Mouse (Mus musculus): ENCODE measurements around the gene BC048403.
"Not testable (repeated sequence)": the region's sequence is repeated elsewhere in the genome, so short reads cannot be mapped to it uniquely, and the experiment has no call there.

Gene BC048403

DNA sequence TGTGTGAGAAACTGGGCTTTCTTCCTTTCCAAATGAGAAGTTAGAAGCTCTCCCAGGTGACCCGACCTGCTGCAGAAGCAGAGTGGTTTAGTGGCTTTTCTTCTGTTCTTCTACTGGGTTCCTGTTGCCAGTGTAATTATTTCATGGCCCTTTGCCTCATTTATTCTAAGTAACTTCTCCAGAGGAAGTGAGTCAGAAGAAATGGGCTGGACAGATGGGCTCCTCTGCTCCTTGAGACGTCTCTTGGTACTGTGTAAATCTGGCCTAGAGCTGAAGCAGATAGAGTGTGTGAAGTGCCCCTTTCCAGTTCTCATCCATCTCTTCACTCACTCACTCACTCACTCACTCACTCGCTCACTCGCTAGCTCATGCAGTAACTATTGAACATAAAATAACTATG lies 16.9 kb downstream of the BC048403 start:
- in situ Hi-C loops (cut with MboI, MseI) = no loop called here

DNA sequence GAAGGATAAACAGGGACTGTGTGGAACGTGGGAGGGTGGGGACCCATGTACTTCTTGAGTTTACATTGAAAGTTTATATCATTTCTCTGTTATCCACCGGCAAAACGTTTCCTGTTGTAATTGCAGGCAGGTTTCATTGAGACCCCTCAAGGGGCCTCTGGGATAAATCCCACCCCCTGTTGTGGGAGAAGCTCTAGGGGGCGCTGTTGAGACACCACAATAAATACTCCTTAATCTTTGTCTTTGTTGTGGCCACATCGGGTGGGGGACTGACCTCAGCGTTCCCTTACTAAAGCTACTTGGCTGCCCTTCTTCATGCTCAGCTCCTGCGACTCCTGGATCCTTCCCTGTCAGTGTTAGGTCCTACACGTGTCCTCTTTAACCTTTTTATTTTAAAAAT lies 19.4 kb downstream of the BC048403 start:
- in situ Hi-C loops (cut with MboI, MseI) = no loop called here

DNA sequence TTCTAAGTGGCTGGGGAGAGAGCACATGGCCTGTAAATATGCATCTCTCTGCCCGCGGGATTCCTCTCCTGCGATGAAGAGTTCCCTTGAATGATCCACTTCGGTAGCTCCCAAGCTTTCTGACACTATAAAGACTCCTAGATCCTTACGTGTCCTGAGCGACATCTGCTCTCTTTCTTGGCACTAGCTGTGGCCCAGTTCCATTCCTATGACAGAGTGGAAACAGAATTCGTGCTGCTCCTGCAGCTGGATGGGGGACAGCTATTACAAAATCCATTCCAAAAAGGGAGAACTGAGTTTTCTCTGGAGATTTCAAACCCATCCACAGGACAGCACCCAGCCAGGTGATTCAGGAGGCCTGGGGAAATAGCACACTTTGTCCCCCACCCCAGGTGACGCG lies 22.4 kb downstream of the BC048403 start:
- in situ Hi-C loops (cut with MboI, MseI) = no loop called here

GRCm38 (mm10) chr10:121763191-121763590 lies 23.5 kb downstream of the BC048403 start:
- in situ Hi-C loops (cut with MboI, MseI) = no loop called here

DNA sequence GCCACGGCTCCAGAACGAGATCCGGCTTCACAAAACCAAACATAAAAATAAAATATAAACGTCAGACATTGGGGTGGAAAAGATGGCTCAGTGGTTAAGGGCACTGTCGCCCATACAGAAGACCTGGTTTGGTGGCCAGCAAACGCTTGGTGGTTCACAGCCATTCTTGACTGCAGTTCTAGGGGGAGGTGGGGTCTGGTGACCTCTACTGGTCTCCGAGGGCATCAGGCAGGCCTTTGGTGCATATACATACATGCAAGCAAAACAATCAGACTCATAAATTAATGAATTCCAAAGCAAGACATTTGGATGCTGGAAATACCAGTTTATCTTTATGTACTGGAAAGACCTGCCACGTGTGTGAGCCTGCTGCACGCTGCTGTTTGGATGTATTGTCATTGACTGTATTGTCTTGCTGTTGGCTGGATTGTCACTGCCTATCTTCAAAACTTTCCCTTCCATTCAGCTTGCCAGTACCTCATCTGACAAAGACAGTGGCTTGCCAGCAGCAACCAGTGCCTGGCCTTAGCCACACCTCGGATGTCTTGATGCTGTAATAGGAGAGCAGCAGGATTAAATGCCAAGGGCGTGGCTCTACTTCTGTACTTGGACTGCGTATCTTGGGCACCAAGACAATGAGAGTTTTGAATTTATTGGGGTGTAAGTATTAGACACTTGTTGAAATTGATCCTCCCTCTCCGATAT lies 24.9 kb downstream of the BC048403 start:
- in situ Hi-C loops (cut with MboI, MseI) = no loop called here

DNA sequence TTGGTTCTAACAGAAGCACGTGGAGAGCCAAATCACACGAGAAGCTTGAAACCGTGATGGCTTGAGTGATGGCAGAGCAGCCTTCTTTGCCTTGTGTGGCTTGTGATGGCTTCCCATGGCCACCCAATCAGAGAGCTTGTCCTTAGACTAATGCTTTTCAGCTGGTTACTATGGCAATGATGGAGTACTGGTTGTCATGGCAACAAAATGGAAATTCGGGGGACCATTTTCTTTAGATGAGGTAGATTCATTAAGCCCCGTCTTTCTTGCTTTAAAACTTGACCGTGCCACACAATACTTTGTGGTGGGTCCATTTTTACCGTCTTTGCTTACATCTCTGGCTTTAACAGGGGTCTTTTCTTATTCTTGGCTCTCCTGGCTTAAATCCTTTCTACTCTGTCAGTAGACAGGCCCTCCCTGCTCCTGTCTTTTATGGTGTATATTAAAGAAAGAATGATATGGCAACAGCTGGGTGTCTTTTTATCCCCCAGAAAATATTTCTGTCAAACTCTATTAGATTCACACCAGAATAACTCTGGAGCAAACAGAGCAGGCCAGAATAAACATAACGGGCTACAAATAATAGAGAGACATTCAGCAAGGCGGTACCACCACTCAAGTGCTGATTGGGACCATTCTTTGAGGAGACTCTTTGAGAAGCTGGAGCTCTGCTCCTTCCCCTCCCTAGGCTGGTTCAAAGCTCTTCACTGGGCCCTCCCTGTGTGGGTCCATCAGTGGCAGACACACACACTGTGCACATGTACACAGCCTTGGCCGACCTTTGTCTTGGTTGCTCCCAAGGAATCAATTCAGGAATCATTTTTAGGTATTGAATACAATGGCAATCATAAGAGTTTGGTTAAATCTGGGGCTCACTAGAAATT lies 25.7 kb downstream of the BC048403 start:
- in situ Hi-C loops (cut with MboI, MseI) = no loop called here

- in situ Hi-C loops (cut with MboI, MseI) = not testable (repeated sequence)
These were observed 27.6 kb downstream of the BC048403 start for GRCm38 (mm10) chr10:121767295-121767694.

GRCm38 (mm10) chr10:121769711-121770110 lies 30.0 kb downstream of the BC048403 start:
- in situ Hi-C loops (cut with MboI, MseI) = no loop called here

GRCm38 (mm10) chr10:121770624-121771577 lies 31.2 kb downstream of the BC048403 start:
- in situ Hi-C loops (cut with MboI, MseI) = no loop called here

GRCm38 (mm10) chr10:121773813-121774212 lies 34.1 kb downstream of the BC048403 start:
- in situ Hi-C loops (cut with MboI, MseI) = no loop called here

DNA sequence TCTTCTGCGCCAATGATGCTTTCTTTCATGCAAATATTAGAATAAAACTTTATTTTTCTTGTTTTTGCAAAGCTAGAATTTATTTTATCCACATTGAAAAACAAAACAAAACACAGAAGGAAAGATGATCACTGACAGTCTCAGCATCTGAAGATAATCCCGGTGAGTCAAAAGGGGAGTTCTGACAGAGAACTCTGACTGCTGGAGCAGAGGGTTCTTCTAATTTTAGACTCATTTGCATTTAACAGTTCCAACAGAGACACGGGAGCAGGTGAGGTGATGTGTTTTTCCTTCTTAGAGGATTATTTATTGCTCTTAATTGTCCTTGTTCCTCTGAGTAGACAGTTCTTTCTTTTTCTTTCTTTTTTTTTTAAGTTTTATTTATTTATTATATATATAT lies 36.3 kb downstream of the BC048403 start:
- in situ Hi-C loops (cut with MboI, MseI) = no loop called here

- in situ Hi-C loops (cut with MboI, MseI) = no loop called here
These were observed 41.4 kb downstream of the BC048403 start for GRCm38 (mm10) chr10:121781159-121781558.

GRCm38 (mm10) chr10:121788536-121788935 lies 48.8 kb downstream of the BC048403 start:
- in situ Hi-C loops (cut with MboI, MseI) = no loop called here

- in situ Hi-C loops (cut with MboI, MseI) = no loop called here
These were observed 50.3 kb downstream of the BC048403 start for GRCm38 (mm10) chr10:121790078-121790477.

DNA sequence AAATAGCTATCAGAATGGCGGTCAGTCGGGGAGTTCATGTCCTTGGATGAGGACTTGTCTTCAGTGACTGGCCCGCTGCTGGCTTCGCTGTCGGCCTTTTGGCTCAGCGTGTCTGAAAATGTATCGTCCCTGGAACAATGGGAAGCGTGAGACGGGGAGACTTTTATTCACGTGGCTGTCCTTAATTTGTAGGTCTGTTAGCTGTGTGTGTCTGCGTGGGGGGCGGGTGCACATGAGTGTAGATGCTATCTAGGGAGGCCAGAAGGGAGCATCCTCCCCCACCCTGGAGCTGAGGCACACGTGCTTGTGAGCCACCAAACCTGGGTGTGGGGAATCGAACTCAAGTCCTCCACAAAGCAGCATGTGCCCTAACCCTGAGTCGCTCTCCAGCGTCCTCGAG lies 52.9 kb downstream of the BC048403 start:
- in situ Hi-C loops (cut with MboI, MseI) = no loop called here

DNA sequence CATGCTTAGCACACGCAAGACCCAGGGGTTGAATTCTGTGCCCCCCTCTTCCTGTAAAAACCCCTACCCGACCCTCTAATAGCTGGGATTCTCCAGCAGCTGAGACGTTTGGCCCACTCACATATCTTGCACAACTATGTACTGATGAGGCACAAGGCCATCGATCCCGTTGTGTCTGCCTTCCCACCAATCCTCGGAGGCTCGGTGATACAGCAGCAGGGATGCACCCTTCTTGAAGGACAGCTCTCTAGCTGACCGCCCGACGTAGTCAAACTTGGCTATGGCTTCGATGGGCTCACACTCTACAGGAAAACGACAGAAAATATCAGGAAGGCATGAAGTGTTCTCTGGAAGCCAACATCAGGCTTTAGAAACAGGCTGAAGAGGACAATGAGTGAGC lies 54.7 kb downstream of the BC048403 start:
- in situ Hi-C loops (cut with MboI, MseI) = no loop called here

DNA sequence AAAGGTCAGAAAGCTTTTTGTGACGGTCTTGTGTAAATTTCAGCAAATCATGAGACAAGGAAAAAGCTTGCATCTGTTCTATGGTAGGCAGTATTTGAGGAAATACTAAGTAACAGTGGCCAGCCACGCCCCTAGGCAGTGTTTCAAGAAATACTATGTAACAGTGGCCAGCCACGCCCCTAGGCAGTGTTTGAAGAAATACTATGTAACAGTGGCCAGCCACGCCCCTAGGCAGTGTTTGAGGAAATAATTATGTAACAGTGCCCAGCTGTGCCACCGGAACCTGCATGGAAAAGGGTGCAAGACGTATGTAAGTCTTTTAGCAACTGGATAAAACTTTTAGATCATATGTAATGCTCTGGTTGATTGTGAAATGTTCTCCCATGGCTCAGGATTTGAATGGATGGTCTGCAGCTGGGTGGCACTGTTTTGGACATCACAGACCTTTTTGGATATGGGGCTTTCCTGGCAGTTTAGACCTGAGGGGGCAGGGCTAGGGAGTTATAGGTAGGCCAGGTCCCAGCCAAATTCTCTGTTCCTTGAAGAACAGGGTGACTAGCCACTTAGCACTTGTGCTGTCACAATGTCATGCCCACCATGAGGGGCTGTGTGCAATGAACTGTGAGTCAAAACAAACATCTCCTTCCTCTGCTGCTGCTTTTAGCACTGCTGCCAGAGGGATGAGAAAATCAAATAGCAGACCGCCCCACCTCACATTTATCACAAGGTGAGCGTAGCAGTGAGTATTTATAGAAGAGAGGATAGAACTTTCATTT lies 56.5 kb downstream of the BC048403 start:
- in situ Hi-C loops (cut with MboI, MseI) = no loop called here

DNA sequence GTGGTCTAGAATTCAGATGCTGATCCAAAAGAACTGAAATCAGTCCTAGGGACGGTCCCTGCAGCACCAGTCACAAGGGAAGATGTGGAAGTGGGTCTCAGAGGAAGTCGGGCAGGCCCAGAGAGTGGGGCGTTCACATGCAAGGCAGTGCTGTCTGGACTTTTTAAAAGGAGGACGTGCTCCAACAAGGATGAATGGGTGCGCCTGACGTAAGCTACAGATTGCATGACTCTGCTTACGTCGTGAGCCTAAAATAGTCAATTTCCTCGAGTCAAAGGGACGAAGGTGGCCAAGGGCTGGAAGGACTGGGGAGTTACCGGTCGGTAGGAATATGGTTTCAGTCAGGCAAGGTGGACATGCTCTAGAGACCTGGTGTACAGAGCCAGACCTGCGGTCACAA lies 60.3 kb downstream of the BC048403 start:
- in situ Hi-C loops (cut with MboI, MseI) = loop anchor here (10.0 kb wide), 1 partner anchor 1405 kb away; no protein-coding TSS in a partner anchor
